Mouse (Mus musculus) bone marrow macrophage, adult 2 months (primary cell): ENCODE results near the gene Stac2.

ENCODE experiments used
- CTCF ChIP-seq: IDR thresholded peaks from 2 replicates; pipeline ENCODE4 v1.5.1; 2012; ENCODE audit warnings: low read depth, mild to moderate bottlenecking, low read length, moderate library complexity
- POLR2A ChIP-seq: IDR thresholded peaks from 2 replicates; pipeline ENCODE4 v1.6.1; 2012; ENCODE audit warnings: mild to moderate bottlenecking, low read depth, low read length, borderline replicate concordance

DNA sequence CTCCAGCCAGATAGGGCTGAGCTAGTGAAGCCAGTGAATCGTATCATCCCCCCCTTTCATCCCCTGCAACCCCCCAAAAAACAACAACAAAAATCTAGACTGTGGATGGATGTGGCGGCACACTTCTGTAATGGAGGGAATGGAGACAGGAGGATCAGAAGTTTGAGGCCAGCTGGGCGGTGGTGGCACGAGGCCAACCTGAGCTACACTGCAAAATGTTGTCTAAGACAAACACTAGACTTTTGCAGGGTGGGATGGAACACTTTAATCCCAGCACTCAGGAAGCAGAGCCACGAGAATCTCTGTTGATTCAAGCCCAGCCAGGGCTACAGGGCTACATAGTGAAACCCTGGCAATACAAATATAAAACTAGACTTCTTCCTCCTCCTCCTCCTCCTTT, 9.2 kb downstream of the Stac2 start:
- TF ChIP-seq POLR2A: no peak
- TF ChIP-seq CTCF: no peak
